Mouse (Mus musculus): ENCODE results near the gene Vwa3a. TPM values are rescaled to one million over a fixed set of nuclear protein-coding genes. Genes with fewer than 3 reads are reported as not detected.
"Not testable (repeated sequence)": the region's sequence is repeated elsewhere in the genome, so short reads cannot be mapped to it uniquely, and the experiment has no call there.

Gene Vwa3a
- total RNA-seq (2015), result 0.11 TPM in 1 of 2 replicates, not detected in the other
- not detected in 2 replicates for total RNA-seq (2017)

DNA sequence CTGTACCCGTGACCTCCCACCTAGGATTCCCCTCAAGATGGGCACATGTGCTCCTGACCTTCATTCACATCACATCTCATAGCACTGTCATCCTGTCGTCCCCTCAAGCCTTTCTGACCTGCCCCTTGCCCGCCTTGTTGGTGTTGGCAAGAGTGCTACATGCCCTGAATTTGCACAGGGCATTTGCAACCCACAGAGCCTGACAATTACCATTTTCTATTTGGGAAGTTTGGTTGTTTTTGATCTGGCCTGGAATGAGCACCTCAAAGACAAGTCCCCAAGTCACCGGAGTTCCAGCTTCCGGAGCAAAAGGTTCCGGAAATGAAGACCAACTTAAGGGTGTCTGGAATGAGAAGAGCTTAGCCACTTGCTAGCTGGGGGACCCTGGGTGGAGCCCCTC is at the start of gene Vwa3a:
Gene Vwa3a (plus strand): TSS at position 301 of the 400 bp plus-strand sequence.
- no peak for ATAC-seq (ENCODE audit: poor library complexity, severe bottlenecking)

- ATAC-seq (ENCODE audit: poor library complexity, severe bottlenecking), result no peak
Observed at GRCm38 (mm10) chr7:120690634-120691033, 48.5 kb upstream of the Vwa3a start.

DNA sequence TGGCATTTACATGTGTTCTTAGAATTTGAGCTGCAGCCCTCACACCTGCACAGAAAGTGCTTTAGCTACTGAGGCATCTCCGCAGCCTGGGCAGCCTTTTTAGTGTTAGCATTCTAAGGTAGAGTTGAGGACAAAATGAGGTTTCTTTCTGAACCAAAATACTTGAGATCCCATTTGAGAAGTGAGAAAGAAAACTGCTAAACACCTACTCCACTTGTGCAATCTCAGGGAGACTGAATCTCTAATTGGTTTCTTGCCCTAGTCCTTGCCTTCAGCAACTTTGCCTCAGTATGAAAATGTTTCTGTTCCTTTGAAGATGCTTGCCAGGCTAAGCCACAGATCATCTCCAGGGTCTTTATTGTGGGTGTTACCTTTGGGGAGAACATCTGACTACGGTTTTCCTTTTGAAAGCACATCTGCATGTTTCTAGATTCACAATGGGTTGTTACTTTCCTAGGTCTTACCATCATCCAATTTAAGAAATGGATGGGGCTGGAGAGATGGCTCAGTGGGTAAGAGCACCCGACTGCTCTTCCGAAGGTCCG is 45.2 kb upstream of the Vwa3a start:
- ATAC-seq (ENCODE audit: poor library complexity, severe bottlenecking), result peak; percentile 12; the same call in 1 of the 2 replicates

GRCm38 (mm10) chr7:120695196-120695595 is 43.9 kb upstream of the Vwa3a start:
- ATAC-seq (ENCODE audit: poor library complexity, severe bottlenecking), result no peak

GRCm38 (mm10) chr7:120695641-120696040 is 43.5 kb upstream of the Vwa3a start:
- ATAC-seq (ENCODE audit: poor library complexity, severe bottlenecking), result no peak

- ATAC-seq (ENCODE audit: poor library complexity, severe bottlenecking), result no peak
Observed at GRCm38 (mm10) chr7:120696331-120696730, 42.8 kb upstream of the Vwa3a start.

DNA sequence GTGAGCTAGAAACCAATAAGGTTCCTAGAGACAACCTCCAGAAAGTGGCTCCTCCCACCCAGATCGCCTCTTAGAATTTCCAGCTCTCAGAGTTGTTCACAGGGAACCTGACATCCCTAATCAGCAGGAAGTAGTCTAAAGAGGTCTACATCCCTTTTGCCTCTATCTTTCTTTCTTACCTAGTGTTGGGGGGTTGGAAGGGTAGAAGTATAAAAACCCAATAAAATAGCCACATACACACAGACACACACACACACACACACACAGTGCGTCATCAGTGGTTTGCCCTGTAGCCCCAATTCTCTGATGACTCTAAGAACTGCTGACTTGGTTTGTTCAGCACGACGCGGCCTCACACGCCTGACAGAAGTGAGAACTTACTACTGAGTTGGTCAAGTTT is 39.5 kb upstream of the Vwa3a start:
- ATAC-seq (ENCODE audit: poor library complexity, severe bottlenecking), result peak; percentile 65

DNA sequence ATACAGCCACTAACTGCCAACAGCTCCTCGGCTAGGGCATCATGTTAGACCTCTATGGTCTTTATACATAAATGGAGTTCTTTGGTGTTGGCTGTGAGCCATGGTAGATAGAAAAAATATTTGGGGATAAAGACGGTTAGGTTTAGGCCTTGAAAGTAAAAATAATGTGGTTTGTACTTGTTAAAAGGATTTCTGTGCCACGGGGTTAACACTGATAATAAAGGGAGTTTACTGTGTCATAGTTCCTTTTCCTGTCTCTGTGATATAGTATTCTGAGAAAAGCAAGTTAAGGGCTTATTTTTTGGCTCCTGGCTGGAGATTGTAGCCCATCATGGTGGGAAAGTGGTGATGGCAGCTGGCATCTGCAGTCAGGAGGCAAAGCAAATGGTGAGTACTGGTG is 35.2 kb upstream of the Vwa3a start:
- ATAC-seq (ENCODE audit: poor library complexity, severe bottlenecking), result no peak

GRCm38 (mm10) chr7:120712071-120712470 is 27.0 kb upstream of the Vwa3a start:
- no peak for ATAC-seq (ENCODE audit: poor library complexity, severe bottlenecking)

- ATAC-seq (ENCODE audit: poor library complexity, severe bottlenecking), result no peak
Observed at GRCm38 (mm10) chr7:120713225-120713624, 25.9 kb upstream of the Vwa3a start.

DNA sequence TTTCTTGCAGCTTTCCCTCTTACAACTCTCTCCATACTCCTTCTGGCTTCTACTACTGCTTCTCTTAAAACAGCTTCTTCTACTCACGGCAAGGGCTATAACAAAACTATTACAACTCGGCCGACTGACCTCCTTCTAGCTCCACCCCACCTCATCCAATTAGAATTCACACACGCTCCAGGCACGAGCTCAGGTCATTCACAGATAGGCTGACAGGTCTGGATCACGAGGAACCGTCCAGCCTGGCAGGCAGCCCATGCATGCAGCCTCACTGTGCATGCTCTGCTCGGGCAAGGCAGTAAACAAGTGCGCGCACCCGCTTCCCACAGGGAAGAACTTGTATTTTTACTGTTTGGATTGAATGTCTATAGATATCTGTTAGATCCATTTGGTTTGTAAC is 25.2 kb upstream of the Vwa3a start:
- ATAC-seq (ENCODE audit: poor library complexity, severe bottlenecking), result not testable (repeated sequence)

GRCm38 (mm10) chr7:120717261-120717660 is 21.9 kb upstream of the Vwa3a start:
- ATAC-seq (ENCODE audit: poor library complexity, severe bottlenecking), result no peak

DNA sequence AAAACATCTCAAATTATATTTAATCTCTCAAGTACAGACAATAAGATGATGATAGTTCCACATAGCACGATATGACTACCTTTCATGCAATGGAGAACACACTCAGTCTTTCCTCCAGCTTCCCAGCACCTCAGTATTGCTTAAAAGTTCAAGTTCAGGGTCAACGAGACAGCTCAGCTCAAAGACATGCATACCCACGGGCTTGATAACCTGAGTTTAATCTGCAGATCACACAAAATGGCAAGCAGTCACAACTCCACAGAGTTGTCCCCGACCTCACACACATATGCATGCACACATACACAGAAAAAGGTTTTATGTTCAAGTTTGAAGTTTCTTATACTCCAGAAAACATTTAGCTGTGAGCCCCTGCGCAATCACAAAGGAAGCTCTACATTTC is 18.1 kb upstream of the Vwa3a start:
- ATAC-seq (ENCODE audit: poor library complexity, severe bottlenecking), result no peak

DNA sequence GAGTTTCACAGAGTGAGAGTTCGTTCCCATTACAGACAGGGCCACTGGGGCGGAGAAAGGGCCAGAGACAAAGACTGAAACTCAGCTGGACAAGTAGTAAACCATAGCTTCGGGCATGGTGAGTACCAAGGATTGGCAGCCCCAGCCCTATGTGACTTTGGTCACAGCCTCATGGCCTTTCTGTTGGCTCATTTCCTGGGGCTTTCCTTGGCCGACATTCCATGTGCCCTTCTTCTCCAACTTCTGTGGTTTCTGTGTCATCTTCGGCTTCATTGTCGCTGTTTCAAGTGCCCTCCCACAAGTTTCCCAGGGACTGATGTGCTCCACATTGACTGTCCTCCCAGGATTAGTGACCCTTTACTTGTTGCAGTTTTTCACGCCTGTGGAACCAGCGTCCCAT is 17.7 kb upstream of the Vwa3a start:
- ATAC-seq (ENCODE audit: poor library complexity, severe bottlenecking), result no peak

- no peak for ATAC-seq (ENCODE audit: poor library complexity, severe bottlenecking)
Observed at GRCm38 (mm10) chr7:120722063-120722462, 17.1 kb upstream of the Vwa3a start.

GRCm38 (mm10) chr7:120722839-120723278 is 16.3 kb upstream of the Vwa3a start:
- ATAC-seq (ENCODE audit: poor library complexity, severe bottlenecking), result no peak

DNA sequence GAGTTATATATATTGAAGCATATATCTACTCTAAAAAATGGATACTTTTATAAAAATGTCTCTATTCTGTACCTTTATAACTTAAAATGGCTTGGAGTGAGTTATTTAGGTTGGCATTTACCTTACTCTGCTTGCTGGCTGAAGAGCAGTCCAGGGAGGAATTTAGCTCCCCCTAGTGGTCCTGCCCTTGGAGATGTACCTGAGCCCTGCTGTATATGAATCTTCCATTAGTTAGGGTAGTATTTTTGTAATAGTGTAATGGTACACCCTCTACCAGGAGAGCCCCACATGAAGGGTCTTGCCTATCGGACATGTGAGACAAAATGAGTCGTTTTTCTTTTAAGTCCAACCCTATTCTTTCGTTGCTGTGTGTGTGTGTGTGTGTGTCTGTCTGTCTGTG is 11.5 kb upstream of the Vwa3a start:
- peak; percentile 81 for ATAC-seq (ENCODE audit: poor library complexity, severe bottlenecking)

DNA sequence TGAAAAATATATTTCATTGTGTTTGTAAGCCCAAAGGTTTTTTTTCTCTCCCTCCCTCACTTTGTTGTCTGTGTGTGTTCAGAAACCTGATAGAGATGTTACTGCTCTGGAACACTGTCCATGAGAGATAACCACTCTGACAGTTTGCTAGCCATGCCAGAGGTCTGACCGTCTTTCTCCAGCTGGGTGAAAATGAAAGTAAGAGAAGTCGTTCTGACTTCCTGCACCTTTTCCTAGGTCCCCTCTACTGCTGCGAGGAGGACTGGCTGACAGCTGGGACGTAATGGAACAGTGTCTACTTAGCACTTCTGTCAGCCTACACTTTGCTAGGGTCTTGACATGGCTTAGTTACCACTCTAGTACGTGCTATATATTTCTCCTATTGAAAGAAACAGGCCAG is 9.5 kb upstream of the Vwa3a start:
- peak; percentile 64 for ATAC-seq (ENCODE audit: poor library complexity, severe bottlenecking)

DNA sequence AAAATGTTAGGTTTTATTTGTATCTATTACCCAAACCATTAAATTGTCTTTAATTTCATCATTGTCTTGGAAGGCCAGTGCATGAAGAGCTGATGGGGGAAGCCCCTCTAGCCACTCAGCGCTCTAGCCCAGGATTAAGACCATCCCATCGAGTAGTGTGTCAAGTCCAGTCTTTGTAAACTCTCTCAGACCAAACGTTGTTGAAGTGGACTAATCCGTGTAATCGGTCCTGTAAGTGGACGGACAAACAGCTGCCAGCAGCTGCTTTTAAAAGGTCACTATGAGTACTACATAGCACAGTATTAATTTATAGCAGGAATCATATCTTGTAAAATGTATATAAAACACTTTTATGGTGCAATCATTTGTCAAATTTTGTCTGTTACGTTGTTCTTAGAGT is 6.2 kb upstream of the Vwa3a start:
- no peak for ATAC-seq (ENCODE audit: poor library complexity, severe bottlenecking)

DNA sequence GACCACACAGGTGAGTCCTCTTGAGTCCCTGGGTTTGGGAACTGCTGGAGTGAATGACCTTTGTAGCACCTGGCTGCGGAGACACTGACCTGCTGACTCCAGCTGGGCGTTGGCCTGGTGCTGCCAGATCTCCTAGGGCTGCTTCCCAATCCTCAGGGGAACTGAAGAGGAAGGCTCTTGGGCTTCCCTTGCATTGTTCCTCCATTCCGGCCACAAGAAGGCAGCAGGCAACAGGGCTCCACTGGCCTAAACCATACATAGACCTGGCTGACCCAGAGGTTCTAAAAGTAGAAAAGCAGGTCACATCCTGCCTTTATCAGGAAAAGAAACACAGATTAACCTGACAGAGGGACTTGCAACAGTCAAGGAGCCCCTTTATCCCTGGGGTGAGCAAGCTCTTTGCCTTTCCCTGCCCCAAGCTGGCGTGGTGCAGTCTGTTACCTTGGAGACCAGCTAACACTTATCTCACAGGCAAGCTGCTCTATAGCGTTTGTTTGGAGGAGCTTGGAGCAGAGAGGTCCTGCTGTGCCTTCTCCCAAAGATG is 512 bp downstream of the Vwa3a start:
- no peak for ATAC-seq (ENCODE audit: poor library complexity, severe bottlenecking)

GRCm38 (mm10) chr7:120743366-120744351 is 4.5 kb downstream of the Vwa3a start:
- ATAC-seq (ENCODE audit: poor library complexity, severe bottlenecking), result no peak

GRCm38 (mm10) chr7:120744606-120745005 is 5.5 kb downstream of the Vwa3a start:
- no peak for ATAC-seq (ENCODE audit: poor library complexity, severe bottlenecking)
